Mouse (Mus musculus): ENCODE measurements at regions not wholly inside any gene's neighbourhood (a gene's known extent, or its start where the extent isn't known, plus 50 kb on each side); places are given as distances from the start of the nearest gene placed in this dataset.

- no peak for DNase-seq (ENCODE audit: low spot score in 2 of 2)
Observed at GRCm38 (mm10) chr2:148175251-148175927, 128.6 kb upstream of the Foxa2 start.

- DNase-seq (ENCODE audit: low spot score in 2 of 2): no peak
Observed at GRCm38 (mm10) chr2:148180245-148180644, 133.5 kb upstream of the Foxa2 start.

GRCm38 (mm10) chr2:148181518-148181917 is 134.7 kb upstream of the Foxa2 start:
- no peak for DNase-seq (ENCODE audit: low spot score in 2 of 2)

GRCm38 (mm10) chr2:148182492-148183052 is 135.8 kb upstream of the Foxa2 start:
- DNase-seq (ENCODE audit: low spot score in 2 of 2): no peak

GRCm38 (mm10) chr2:148184801-148185212 is 138.0 kb upstream of the Foxa2 start:
- no peak for DNase-seq (ENCODE audit: low spot score in 2 of 2)

GRCm38 (mm10) chr2:148186363-148186991 is 139.7 kb upstream of the Foxa2 start:
- no peak for DNase-seq (ENCODE audit: low spot score in 2 of 2)

GRCm38 (mm10) chr2:148188865-148189264 is 142.1 kb upstream of the Foxa2 start:
- DNase-seq (ENCODE audit: low spot score in 2 of 2): no peak

- peak in 1 of 2 experiments; percentile 11 for DNase-seq (ENCODE audit: low spot score in 2 of 2)
Observed at GRCm38 (mm10) chr2:148189287-148189686, 142.5 kb upstream of the Foxa2 start.

- no peak for DNase-seq (ENCODE audit: low spot score in 2 of 2)
Observed at GRCm38 (mm10) chr2:148192946-148193345, 146.2 kb upstream of the Foxa2 start.

GRCm38 (mm10) chr2:148197375-148198015 is 150.7 kb upstream of the Foxa2 start:
- no peak for DNase-seq (ENCODE audit: low spot score in 2 of 2)

- DNase-seq (ENCODE audit: low spot score in 2 of 2): no peak
Observed at GRCm38 (mm10) chr2:148206633-148207032, 159.9 kb upstream of the Foxa2 start.

- DNase-seq (ENCODE audit: low spot score in 2 of 2): no peak
Observed at GRCm38 (mm10) chr2:148210813-148211212, 164.0 kb upstream of the Foxa2 start.

- DNase-seq (ENCODE audit: low spot score in 2 of 2): no peak
Observed at GRCm38 (mm10) chr2:148217136-148217535, 170.4 kb upstream of the Foxa2 start.

- DNase-seq (ENCODE audit: low spot score in 2 of 2): no peak
Observed at GRCm38 (mm10) chr2:148233691-148234300, 161.3 kb upstream of the Sstr4 start.

- no peak for DNase-seq (ENCODE audit: low spot score in 2 of 2)
Observed at GRCm38 (mm10) chr2:148237121-148237520, 158.0 kb upstream of the Sstr4 start.

- DNase-seq (ENCODE audit: low spot score in 2 of 2): no peak
Observed at GRCm38 (mm10) chr2:148239046-148239445, 156.1 kb upstream of the Sstr4 start.

GRCm38 (mm10) chr2:148242242-148242641 is 152.9 kb upstream of the Sstr4 start:
- no peak for DNase-seq (ENCODE audit: low spot score in 2 of 2)

- DNase-seq (ENCODE audit: low spot score in 2 of 2): no peak
Observed at GRCm38 (mm10) chr2:148245575-148245974, 149.6 kb upstream of the Sstr4 start.

- no peak for DNase-seq (ENCODE audit: low spot score in 2 of 2)
Observed at GRCm38 (mm10) chr2:148250902-148251301, 144.2 kb upstream of the Sstr4 start.

- DNase-seq (ENCODE audit: low spot score in 2 of 2): no peak
Observed at GRCm38 (mm10) chr2:148255662-148256061, 139.5 kb upstream of the Sstr4 start.

- DNase-seq (ENCODE audit: low spot score in 2 of 2): no peak
Observed at GRCm38 (mm10) chr2:148264111-148264730, 130.9 kb upstream of the Sstr4 start.

GRCm38 (mm10) chr2:148279200-148279599 is 115.9 kb upstream of the Sstr4 start:
- DNase-seq (ENCODE audit: low spot score in 2 of 2): no peak

Data from spleen, postnatal 4 days (tissue).